Mouse (Mus musculus): ENCODE results near the gene Rab5if.
"Not testable (repeated sequence)": the region's sequence is repeated elsewhere in the genome, so short reads cannot be mapped to it uniquely, and the experiment has no call there.

Rab5if gene

DNA sequence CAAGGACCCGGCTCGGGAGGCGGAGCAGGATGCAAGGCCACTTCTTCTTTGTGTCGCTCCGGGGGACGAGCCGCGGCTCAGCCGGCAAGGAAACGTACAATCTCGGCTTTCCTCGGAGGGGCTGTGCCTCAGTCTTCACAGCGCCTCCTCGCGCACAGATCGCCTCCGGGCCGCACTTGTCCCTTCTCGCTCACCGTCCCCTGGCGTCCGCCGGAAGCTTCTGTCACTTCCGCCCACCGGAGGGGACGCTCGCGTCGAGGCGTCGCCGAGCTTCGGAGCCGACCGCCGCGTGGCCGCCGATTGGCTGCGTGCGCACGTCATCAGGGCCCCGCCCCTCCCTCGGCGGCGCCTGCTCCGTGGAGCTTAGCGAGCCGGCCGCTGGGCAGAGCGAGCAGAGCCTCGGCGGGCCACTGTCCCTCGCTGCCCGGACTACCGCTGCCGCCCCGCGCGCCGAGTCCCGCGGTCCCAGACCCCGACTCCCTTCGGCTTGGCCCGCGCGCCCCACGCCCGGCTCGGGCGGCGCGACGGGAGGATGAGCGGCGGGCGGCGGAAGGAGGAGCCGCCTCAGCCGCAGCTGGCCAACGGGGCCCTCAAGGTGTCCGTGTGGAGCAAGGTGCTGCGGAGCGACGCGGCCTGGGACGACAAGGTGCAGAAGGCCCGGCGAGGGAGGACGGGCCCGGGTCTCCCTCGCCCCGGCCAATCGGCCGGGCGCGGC is at the start of gene Rab5if:
Rab5if (plus strand) TSS at position 357 of the 715 bp plus-strand sequence.
- peak; percentile 98 for DNase-seq (ENCODE audit: low read depth)

DNA sequence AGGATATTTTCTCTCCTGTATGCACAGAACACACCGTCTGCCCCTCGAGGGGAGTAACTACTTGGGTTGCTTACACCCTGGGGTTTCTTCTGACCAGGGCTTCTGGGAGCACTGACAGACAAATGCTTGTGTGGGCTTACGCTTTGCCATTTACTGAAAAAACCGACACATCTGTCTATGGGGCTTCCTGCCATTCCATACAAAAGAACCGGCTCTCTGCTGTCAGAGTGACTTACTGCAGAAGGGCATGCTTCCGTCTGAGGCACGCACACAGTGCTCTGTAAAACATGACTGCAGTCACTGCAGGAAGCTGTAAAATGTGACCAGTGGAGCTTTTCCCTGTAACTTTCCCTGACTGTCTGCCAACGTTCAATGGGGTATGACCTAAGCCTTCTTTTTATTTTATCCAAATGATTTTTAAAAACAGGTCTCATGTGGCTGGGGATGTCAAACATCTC is 48.6 kb upstream of the Rab5if start:
- DNase-seq (ENCODE audit: low read depth), result no peak

DNA sequence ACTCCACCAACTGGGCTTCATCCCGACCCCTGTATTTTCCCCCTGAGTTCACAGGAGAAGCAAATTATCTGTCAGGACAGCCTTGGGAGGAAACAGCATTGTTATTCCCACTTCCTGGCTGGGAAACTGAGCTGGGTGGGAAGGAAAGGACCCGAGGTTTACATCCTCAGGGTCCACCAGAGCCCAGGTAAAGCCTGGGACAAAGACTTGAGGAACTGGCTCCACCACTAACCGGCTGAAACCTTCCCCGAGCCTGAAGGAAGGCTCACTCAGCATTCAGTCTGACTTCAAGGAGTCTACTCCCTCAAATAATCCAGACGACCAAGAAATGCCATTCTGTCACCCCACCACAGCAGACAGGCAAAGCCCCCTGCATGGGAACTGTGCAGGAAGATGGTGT is 48.0 kb upstream of the Rab5if start:
- DNase-seq (ENCODE audit: low read depth), result no peak

DNA sequence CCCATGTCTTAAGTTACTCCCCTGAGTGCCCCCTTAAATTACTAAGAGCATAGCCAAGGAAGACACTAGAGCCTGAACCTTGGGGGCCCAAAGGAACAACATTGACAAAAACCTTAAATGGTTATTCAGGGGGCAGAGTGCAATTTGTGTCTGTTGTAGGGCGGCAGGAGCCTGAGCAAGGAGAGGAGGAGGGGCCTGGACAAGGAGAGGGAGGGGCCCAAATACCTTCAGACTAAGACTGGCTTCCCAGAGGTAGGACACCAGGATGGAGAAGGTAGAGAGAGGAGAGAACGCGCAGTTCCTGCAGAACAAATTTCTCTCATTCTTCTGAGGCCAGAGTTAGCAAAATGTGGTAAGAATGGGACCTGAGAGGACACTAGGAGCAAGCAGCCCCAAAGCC is 47.5 kb upstream of the Rab5if start:
- DNase-seq (ENCODE audit: low read depth), result no peak

DNA sequence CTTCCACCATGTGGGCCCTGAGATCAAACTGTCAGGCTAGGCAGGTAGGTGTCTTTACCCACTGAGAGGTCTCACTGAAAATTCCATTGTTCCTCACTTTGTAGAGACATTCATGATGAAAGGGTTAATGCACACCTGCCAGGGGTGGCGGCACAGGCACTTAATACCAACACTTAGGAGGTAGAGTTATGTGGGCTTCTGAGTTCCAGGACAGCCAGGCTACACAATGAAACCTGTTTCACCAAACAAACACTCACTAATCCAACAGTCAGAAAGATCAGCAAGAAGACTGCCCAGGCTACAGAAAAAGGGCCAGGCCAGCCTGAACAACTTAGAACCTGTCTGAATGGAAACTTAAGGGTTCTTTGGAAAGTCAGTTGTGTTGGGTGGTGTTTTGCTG is 46.8 kb upstream of the Rab5if start:
- no peak for DNase-seq (ENCODE audit: low read depth)

DNA sequence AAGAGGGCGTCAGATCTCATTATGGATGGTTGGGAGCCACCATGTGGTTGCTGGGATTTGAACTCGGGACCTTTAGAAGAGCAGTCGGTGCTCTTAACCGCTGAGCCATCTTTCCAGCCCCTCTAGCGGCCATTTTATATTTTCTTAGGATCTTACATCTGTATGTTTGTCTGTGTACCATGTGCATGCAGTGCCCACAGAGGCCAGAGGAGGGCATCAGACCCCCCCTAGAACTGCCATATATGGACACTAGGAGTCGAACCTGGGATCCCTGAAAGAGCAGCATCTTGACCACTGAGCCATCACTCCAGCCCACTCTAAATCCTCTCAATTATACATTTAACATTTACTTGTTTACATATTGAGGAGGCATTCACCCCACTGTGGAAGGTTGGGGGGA is 37.8 kb upstream of the Rab5if start:
- DNase-seq (ENCODE audit: low read depth), result peak; percentile 20

DNA sequence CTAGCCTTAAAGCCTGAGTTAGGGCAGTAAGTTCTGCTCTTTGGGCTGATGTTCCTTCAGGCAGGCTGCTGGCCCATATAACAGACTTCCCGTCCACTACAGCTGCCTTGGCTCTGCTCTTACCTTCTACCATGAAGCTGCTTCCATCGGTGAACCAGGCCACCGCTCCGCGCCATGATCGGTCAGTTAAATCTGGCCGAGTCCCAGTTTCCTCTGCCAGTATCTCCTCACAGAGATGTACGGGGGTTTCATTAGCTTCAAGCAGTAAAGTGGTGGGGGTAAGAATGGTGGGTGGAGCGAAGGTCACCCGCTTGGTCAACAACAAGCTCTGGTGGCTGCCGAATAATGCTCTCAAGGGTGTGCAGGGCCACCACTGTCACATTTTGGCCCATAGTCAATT is 28.6 kb upstream of the Rab5if start:
- DNase-seq (ENCODE audit: low read depth), result no peak

DNA sequence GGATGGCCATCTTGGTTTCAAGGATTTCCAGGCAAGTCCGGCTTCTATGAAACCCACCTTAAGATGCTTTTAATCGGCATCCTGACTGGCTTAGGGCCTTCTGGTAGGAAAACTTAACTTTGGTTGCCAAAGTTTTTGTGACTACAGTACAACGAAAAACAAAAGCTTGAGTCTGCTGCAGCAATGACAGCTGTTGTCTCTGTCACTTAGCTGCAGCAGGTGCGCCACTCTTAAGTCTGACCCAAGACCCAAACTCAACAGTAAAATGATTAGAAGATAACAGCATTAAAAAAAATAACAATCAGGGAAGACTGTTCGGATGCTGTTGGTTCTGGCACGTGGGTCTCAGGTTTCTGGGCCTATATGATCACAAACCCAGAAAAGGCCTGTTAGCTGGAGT is 24.1 kb upstream of the Rab5if start:
- no peak for DNase-seq (ENCODE audit: low read depth)

DNA sequence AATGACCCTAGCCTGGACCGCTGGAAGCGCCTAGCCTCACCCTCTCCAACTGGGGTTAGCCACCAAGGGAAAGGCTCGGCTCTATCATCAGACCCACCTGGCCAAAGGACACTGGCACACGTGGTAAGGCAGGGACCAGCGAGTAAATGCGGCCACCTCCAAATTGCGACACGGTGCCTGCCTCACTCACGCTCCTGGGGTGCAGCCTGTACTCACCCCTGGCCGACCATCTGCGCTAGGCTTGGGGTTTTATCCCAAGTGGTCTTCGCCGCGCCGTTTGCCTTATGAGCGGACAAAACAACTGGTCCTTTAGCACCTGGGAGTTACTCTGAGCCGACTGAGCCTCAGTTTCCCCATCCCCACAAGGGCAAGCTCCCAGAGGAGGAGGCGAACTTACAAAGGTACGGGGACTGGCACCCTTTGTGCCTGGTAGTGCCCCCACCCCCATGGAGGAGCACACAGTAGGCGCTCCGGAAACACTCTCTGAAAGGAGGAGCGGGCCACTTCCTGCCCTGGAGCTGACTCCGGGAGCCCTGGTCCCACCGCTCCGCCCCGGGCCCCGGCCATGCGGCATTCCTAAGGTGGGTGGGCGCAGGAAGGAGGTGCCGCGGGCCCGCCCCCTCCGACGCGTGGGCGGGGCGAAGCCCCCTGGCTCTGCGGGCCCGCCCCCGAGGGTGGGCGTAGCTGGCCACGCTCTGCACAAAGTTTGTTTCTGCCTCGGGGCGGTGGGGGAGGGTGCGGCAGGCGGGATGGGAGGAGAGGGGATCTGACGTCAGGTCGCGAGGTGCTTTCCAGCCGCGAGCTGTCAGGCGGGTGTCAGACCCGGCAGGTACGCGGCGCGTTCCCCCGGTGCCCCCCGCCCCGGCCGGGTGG is 23.4 kb upstream of the Rab5if start, which contains the start of gene Tgif2:
Tgif2 (plus strand) TSS at position 689 of the 873 bp plus-strand sequence.
- peak; percentile 83 for DNase-seq (ENCODE audit: low read depth)

DNA sequence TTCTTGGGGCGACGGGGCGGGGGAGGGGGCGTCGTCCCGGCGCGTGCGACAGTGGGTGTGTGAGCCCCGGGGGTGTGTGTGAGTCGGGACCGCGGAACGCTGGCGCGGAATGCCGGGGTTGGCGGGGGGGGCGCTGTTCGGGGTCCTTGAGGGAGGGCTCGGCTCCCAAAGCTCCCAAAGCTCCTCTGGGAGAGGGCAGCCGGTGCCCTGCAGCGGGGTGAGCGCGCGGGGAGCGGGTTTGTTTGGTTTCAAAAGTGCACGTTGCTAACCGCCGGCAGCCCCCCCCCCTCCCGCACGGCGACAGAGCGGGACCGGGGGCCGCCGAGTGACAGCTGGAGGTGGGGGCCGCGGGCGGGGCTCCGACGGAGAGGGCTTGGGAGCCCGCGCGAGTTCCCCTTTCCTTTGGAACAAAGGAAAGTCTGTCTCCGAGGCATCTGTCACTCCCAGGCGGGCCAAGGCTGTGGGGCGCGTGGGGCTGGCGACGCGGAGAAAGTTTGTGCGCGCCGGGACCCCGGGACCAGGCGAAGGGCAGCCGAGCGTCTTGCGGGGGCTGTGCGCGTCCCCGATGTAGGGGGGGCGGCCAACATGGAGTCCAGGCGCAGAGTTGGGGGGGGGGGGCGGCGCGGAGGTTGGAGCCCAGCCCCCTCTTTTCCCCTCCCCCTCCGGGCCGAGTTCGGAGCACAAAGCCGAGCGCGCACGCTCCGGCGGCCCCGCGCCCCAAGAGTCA is 22.5 kb upstream of the Rab5if start:
- peak; percentile 46 for DNase-seq (ENCODE audit: low read depth)

DNA sequence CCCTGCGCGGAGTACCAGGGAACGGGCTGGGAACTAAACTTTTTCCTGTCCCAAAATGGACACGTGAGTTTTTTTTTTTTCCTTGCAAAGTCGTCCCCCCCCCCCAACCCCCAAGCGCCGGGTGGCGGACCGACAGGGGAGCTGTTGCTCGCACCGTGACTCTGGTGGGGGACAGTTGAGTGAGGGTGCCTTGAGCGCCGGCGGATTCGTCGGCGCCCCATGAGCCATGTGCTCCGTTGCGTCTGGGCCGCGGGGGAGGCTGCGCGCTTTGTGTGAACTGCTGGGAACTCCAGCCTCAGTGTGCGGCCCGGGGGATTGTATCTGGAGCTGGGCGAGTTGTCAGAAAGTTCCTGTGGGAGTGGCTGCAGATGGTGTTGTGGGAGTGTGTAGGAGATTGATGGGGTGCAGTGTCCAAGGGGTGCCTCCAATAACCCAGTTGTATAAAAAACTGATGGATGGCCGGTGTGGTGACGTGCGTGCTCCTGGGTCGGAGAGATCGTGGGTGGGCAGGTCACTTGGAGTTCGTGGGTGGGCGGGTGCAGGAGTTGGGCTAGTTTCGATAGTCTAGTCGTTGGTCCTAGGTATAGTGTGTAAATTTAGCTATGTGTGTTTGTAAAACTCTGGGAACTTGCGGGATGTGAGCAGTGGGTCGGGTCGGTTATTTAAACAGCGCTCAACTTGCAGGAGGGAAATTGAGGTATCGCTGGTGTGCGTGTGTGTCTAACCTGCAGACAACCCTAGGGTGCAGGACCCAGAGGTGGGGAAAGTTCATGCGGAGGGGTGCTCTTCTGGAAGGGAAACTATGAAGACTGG is 21.7 kb upstream of the Rab5if start:
- peak; percentile 78 for DNase-seq (ENCODE audit: low read depth)

DNA sequence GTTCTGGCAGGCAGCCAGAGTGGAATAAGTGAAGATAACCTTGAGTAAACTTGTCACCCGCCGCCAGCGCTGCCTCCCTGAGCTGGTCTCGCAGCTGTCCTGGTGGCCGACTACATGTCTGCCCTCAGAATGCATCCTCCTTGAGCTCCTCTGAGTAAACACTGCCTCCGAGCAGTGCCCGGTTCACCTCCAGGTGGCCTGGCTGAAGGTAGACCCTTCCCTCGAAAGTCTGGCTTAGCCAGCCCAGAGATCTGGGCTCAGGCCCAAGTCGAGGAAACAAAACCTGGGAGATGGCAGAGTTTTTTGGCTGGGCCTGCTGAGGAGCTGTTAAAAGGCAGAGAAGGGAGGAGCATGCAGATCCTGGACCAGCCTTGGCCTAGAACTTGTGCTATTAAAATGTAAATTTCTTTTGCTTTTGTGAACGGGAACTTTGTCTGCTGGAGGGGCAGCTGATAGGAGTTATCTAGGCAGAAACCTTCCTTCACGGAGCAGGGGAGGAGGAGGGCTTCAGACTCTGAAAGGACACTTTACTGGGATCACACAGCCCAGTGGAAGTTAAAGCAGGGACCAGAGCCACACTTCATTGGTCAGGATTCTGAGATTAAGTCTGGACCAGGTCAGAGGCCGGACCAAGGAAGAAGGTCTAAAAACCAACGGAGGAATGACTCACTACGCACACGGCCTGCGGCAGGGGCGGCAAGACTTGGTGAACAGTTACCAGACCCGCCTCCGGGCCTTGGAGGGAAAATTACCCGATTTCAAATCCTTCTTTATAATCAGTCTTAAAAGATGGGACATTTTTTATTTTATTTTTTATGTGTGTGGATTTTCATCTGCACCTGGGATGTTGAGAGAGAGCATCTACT is 20.9 kb upstream of the Rab5if start:
- peak; percentile 76 for DNase-seq (ENCODE audit: low read depth)

DNA sequence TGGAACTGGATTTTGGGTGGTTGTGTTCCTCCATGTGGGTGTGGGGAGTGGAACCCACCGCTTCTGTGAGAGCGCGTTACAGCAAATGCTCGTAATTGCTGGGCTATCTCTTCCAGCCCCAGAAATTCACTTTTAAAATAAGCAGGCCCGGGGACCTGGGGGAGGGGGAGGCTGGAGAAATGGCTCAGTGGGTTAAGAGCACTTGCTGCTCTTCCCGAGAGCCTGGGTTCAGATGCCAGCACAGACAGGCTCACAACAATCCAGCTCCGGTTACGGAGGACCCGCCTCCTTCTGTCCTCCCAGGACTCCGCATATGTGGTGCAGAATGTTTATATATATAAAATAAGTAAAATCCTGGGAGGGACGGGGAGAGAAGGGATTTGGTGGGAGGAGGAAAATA is 20.2 kb upstream of the Rab5if start:
- no peak for DNase-seq (ENCODE audit: low read depth)

DNA sequence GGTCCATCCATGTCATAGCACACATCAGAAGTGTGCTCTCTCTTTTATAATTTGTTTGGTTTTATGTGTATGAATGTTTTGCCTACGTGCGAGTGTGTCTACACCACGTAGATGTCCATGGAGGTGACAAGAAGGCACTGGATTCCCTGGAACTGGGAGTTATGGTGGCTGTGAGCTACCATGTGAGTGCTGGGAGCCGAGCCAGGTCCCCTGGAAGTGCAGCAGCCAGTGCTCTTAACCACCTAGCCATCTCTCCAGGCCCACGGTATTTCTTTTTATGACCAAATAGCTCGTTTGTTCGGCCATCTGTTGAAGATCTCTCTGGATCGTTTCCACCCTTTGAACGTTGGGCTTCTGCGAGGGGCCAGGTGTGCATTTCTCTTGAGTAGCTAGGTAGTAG is 19.6 kb upstream of the Rab5if start:
- DNase-seq (ENCODE audit: low read depth), result no peak

DNA sequence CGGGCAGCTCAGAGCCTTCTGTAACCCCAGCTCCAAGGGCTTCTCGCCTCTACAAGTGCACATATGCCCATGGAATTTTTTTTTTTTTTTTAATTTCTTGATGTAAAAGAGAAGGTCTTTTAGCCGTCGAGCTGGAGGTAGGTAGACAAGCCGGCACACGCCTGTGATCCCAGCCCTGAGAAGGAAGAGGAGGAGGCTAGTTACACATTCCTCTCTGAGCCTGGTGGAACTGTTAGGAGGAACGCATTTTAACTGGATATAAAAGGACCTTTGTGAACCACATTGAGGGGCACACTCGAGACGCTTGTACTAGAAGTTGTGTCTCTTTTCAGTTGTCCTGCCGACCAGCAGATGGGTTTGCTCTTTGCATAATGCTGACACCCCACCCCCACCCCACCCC is 18.2 kb upstream of the Rab5if start:
- DNase-seq (ENCODE audit: low read depth), result no peak

DNA sequence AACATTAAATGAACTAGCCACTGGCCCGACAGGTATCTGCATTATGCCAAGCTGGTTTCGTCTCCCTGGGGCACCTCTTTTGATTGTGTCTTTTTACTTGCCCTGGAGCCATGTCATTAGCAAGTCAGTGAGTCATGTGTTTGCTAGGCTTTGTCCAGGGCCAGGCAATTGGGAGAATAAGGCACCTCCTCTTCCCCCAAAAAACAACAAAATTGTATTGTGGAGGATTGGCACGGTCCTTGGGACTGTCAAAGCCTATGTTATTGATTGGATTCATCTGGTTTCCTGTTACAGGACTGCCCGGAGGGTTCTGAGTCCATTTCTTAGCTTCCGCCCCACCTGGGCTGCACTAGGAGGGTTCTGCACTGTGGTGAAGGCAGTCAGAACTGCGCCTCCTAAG is 15.3 kb upstream of the Rab5if start:
- peak; percentile 51 for DNase-seq (ENCODE audit: low read depth)

DNA sequence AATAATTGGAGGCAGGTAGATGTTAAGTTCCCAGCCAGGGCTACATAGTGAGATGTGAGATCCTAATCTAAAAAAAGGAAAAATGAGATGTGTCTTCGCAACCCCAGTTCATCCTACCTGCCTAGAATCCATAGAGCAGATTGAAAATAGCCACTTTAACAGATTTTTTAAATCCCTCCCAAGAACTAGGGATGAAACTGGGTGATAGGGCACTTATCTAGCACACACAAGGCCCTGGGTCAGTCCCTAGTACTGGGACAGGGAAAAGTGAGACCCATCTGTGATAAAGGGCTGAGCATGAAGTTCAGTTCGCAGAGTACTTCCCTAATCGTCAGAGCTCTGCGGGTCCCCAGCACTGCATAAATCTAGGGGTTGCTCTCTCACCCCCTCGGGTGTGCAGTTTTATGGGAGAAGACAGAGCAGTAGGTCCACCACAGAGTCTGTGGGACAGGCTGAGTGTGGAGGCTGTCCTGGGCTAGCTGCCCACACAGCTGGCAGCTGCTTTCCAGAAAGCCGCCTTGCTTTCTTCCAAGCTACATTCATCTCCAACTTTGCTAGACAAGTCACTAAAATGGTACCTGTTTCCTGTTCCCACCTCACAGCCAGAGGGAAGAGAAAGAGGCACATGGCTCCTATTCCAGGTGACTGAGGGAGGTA is 14.3 kb upstream of the Rab5if start:
- no peak for DNase-seq (ENCODE audit: low read depth)

DNA sequence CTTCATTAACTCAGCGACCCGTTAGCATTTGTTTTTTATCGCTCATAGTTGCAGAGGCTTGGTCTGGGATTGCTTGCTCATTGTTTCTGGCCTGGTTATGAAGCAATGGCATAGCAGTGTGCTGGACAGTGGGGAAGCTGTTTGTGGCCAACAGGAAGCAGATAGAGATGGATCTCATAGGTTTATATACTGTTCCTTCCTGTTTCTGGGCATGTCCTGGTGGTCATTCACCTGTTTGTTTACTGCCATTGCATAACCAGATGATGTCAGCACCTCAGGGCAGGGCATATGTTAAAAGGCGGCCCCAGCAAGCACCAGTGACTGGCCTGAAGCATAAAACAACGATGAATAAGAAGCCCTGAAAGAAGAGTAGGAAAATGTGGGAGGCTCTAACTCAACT is 12.4 kb upstream of the Rab5if start:
- DNase-seq (ENCODE audit: low read depth), result no peak

DNA sequence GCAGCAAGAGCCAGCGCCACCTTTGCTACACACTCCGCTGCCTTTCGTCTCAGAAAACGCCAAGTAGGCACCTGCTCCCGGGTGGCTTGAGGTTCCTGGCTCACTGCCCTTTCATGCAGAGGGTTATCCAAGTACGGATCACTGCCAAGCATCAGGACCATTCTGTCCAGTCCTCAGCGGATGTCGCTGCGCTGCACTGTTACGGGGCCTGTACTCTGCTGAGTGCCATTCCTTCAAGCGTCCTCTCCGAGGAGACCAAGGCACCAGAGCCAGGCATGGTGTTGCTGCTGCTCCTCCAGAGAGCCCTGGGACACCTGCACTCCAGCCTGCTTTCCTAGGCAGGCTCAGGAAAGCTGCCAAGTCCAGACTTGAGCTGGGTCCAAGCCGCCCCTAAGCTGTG is 9.3 kb upstream of the Rab5if start:
- not testable (repeated sequence) for DNase-seq (ENCODE audit: low read depth)
